Mouse (Mus musculus): Measurements from ENCODE around the gene Atg7. TPM values are rescaled to one million over a fixed set of nuclear protein-coding genes. Genes with fewer than 3 reads are reported as not detected.

Atg7 gene
- polyA plus RNA-seq, 1 experiment = 25.3 TPM

GRCm38 (mm10) chr6:114895191-114895590 lies 252.3 kb downstream of the Atg7 start:
- Histone ChIP-seq H3K4me3 (ENCODE audit: insufficient read depth, low read length) (no peak overlapping the region), H3K27ac (ENCODE audit: insufficient read depth, low read length) (no peak overlapping the region), H3K4me1 (ENCODE audit: control insufficient read depth, insufficient read depth, low read length) (peaks cover 24% of the 10 kb centered on the region)
- TF ChIP-seq CTCF (IDR thresholded peaks at IDR 0.05; ENCODE audit: extremely low read depth, insufficient read depth, low read length) (no peak), POLR2A (IDR thresholded peaks at IDR 0.05; ENCODE audit: extremely low read depth, insufficient read depth, low read length) (no peak)

- peaks cover 22% of the 10 kb centered on the region for H3K4me1 ChIP-seq (ENCODE audit: control insufficient read depth, insufficient read depth, low read length)
- H3K27ac ChIP-seq (ENCODE audit: insufficient read depth, low read length) = no peak overlapping the region
- H3K4me3 ChIP-seq (ENCODE audit: insufficient read depth, low read length) = no peak overlapping the region
- no peak for TF ChIP-seq CTCF (IDR thresholded peaks at IDR 0.05; ENCODE audit: extremely low read depth, insufficient read depth, low read length)
- no peak for TF ChIP-seq POLR2A (IDR thresholded peaks at IDR 0.05; ENCODE audit: extremely low read depth, insufficient read depth, low read length)
Measured at GRCm38 (mm10) chr6:114896281-114896680, 253.4 kb downstream of the Atg7 start.

- H3K27ac ChIP-seq (ENCODE audit: insufficient read depth, low read length) = no peak overlapping the region
- H3K4me3 ChIP-seq (ENCODE audit: insufficient read depth, low read length) = no peak overlapping the region
- H3K4me1 ChIP-seq (ENCODE audit: control insufficient read depth, insufficient read depth, low read length) = peaks cover 11% of the 10 kb centered on the region
- TF ChIP-seq POLR2A (IDR thresholded peaks at IDR 0.05; ENCODE audit: extremely low read depth, insufficient read depth, low read length) (no peak), CTCF (IDR thresholded peaks at IDR 0.05; ENCODE audit: extremely low read depth, insufficient read depth, low read length) (no peak)
Measured at GRCm38 (mm10) chr6:114898949-114899348, 256.1 kb downstream of the Atg7 start.

- Histone ChIP-seq H3K4me1 (ENCODE audit: control insufficient read depth, insufficient read depth, low read length) (peaks cover 12% of the 10 kb centered on the region), H3K4me3 (ENCODE audit: insufficient read depth, low read length) (no peak overlapping the region), H3K27ac (ENCODE audit: insufficient read depth, low read length) (no peak overlapping the region)
- no peak for TF ChIP-seq POLR2A (IDR thresholded peaks at IDR 0.05; ENCODE audit: extremely low read depth, insufficient read depth, low read length)
- TF ChIP-seq CTCF (IDR thresholded peaks at IDR 0.05; ENCODE audit: extremely low read depth, insufficient read depth, low read length) = no peak
Measured at GRCm38 (mm10) chr6:114899652-114900051, 256.8 kb downstream of the Atg7 start.

- TF ChIP-seq CTCF (IDR thresholded peaks at IDR 0.05; ENCODE audit: extremely low read depth, insufficient read depth, low read length) (no peak), POLR2A (IDR thresholded peaks at IDR 0.05; ENCODE audit: extremely low read depth, insufficient read depth, low read length) (no peak)
- peaks cover 14% of the 10 kb centered on the region for H3K4me1 ChIP-seq (ENCODE audit: control insufficient read depth, insufficient read depth, low read length)
- no peak overlapping the region for H3K27ac ChIP-seq (ENCODE audit: insufficient read depth, low read length)
- no peak overlapping the region for H3K4me3 ChIP-seq (ENCODE audit: insufficient read depth, low read length)
Measured at GRCm38 (mm10) chr6:114900194-114900593, 257.3 kb downstream of the Atg7 start.

- Histone ChIP-seq H3K4me1 (ENCODE audit: control insufficient read depth, insufficient read depth, low read length) (peaks cover 14% of the 10 kb centered on the region), H3K27ac (ENCODE audit: insufficient read depth, low read length) (no peak overlapping the region; the same call in 1 of the 2 replicates), H3K4me3 (ENCODE audit: insufficient read depth, low read length) (no peak overlapping the region)
- no peak for TF ChIP-seq POLR2A (IDR thresholded peaks at IDR 0.05; ENCODE audit: extremely low read depth, insufficient read depth, low read length)
- TF ChIP-seq CTCF (IDR thresholded peaks at IDR 0.05; ENCODE audit: extremely low read depth, insufficient read depth, low read length) = no peak
Measured at GRCm38 (mm10) chr6:114901321-114901824, 258.5 kb downstream of the Atg7 start.

- no peak overlapping the region for H3K27ac ChIP-seq (ENCODE audit: insufficient read depth, low read length)
- TF ChIP-seq CTCF (IDR thresholded peaks at IDR 0.05; ENCODE audit: extremely low read depth, insufficient read depth, low read length) (no peak), POLR2A (IDR thresholded peaks at IDR 0.05; ENCODE audit: extremely low read depth, insufficient read depth, low read length) (no peak)
- no peak overlapping the region for H3K4me3 ChIP-seq (ENCODE audit: insufficient read depth, low read length)
- H3K4me1 ChIP-seq (ENCODE audit: control insufficient read depth, insufficient read depth, low read length) = peaks cover 14% of the 10 kb centered on the region
Measured at GRCm38 (mm10) chr6:114901921-114902320, 259.0 kb downstream of the Atg7 start.

- H3K4me1 ChIP-seq (ENCODE audit: control insufficient read depth, insufficient read depth, low read length) = peaks cover 14% of the 10 kb centered on the region
- no peak overlapping the region for H3K27ac ChIP-seq (ENCODE audit: insufficient read depth, low read length)
- TF ChIP-seq CTCF (IDR thresholded peaks at IDR 0.05; ENCODE audit: extremely low read depth, insufficient read depth, low read length) (no peak), POLR2A (IDR thresholded peaks at IDR 0.05; ENCODE audit: extremely low read depth, insufficient read depth, low read length) (no peak)
- no peak overlapping the region for H3K4me3 ChIP-seq (ENCODE audit: insufficient read depth, low read length)
Measured at GRCm38 (mm10) chr6:114904233-114904632, 261.3 kb downstream of the Atg7 start.

GRCm38 (mm10) chr6:114904818-114905217 lies 261.9 kb downstream of the Atg7 start:
- no peak for TF ChIP-seq CTCF (IDR thresholded peaks at IDR 0.05; ENCODE audit: extremely low read depth, insufficient read depth, low read length)
- TF ChIP-seq POLR2A (IDR thresholded peaks at IDR 0.05; ENCODE audit: extremely low read depth, insufficient read depth, low read length) = no peak
- Histone ChIP-seq H3K4me1 (ENCODE audit: control insufficient read depth, insufficient read depth, low read length) (peaks cover 14% of the 10 kb centered on the region), H3K27ac (ENCODE audit: insufficient read depth, low read length) (no peak overlapping the region), H3K4me3 (ENCODE audit: insufficient read depth, low read length) (no peak overlapping the region)

GRCm38 (mm10) chr6:114905253-114906028 lies 262.5 kb downstream of the Atg7 start:
- Histone ChIP-seq H3K27ac (ENCODE audit: insufficient read depth, low read length) (no peak overlapping the region), H3K4me1 (ENCODE audit: control insufficient read depth, insufficient read depth, low read length) (peaks cover 12% of the 10 kb centered on the region), H3K4me3 (ENCODE audit: insufficient read depth, low read length) (no peak overlapping the region)
- TF ChIP-seq CTCF (IDR thresholded peaks at IDR 0.05; ENCODE audit: extremely low read depth, insufficient read depth, low read length) = no peak
- TF ChIP-seq POLR2A (IDR thresholded peaks at IDR 0.05; ENCODE audit: extremely low read depth, insufficient read depth, low read length) = no peak

All from cortical plate, adult 2 months (tissue).